Mouse (Mus musculus) telencephalon, adult 2 months (tissue): Measurements from ENCODE around the gene Lama1.
"Not testable (repeated sequence)": the region's sequence is repeated elsewhere in the genome, so short reads cannot be mapped to it uniquely, and the experiment has no call there.

Source experiments
- DNase-seq: peaks from one replicate; pipeline ENCODE4 v3.0.0-alpha.2; 2011; ENCODE audit warnings: low read depth, low spot score

Lama1 gene

DNA sequence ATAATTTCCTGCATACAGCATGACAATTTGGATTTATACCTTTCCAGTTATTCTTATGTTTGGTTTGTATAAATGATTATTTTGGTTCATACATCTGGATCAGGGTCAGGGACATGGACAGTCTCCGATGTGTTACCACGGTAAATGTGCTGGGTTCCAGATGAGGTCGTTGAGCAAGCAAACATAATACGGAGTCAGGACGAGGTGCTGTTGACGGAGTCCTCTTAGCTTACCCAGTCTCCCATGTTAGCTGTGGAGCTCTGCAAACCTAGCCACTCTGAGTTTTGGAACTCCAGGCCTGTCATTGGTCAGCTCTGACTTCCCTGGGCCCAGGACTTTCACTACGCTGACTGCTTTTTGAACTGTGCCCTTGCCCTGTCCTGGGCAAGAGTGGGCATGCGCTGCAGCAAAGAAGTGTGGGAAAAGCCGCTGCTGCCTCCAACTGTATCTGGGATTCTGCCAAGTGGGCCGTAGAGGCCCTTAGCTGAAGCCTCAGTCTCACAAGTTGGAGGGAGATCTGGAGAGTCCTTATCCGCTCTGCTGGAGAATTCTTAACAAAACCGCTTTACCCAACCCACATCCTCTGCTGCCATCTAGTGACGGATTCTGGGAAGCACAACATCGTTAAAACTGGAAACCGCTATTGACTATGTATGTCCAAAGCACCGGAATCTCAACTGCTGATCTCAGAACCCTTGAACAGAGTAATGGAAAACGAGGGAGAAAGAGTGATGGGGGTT lies 140.5 kb downstream of the Lama1 start:
- peak; percentile 32 for DNase-seq

DNA sequence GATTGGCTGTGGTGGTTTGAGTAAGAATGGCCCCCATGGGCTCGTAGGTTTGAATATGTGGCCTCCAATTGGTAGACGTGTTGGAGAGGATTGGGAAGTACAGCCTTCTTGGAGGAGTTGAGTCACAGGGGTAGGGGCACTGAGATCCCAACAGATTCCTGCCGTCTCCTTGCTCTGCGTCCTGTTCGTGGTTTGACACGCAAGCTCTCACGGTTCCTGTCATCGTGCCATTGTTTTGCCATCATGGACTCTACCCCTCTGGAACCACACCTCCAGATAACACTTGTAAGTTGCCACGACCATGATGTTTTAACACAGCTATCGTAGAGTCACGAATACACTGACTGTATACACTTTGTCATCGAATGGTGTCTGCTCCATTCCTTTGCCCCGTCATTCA lies 141.9 kb downstream of the Lama1 start:
- no peak for DNase-seq

DNA sequence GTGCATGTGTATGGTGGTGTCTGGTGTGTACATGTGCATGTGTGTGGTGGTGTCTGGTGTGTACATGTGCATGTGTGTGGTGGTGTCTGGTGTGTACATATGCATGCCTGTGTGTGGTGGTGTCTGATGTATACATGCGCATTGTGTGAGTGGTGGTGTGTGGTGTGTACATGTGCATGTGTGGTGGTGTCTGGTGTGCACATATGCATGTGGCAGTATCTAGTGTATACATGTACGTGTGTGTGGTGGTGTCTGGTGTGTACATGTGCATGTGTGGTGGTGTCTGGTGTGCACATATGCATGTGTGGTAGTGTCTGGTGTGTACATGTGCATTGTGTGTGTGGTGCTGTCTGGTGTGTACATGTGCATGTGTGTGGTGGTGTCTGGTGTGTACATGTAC lies 144.4 kb downstream of the Lama1 start:
- DNase-seq: not testable (repeated sequence)

DNA sequence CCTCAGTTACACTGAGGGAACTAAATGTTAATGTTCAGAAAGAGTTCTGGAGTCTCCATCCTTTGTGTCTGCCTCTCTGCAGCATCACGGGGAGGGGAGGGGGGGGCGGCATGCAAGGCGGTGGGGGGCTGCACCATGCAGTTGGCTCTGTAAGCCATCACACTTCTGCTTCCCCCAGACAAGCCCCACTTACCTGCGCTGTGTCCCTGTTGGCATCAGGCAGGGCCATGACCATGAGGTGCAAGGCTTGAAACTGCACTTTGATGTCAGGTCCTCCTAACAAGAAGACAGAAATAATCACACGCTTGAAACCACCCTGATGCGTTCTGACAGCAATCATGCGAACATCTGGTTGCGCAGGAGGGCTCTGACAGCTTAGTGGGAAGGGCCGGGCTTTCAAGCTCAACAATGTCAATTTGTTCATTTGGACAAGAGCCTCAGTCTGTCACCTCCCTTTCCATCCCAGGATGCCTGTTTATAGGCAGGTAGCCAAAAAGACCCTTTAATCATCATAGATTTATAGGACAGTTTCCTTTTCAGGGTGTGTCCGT lies 164.1 kb downstream of the Lama1 start:
- no peak for DNase-seq

DNA sequence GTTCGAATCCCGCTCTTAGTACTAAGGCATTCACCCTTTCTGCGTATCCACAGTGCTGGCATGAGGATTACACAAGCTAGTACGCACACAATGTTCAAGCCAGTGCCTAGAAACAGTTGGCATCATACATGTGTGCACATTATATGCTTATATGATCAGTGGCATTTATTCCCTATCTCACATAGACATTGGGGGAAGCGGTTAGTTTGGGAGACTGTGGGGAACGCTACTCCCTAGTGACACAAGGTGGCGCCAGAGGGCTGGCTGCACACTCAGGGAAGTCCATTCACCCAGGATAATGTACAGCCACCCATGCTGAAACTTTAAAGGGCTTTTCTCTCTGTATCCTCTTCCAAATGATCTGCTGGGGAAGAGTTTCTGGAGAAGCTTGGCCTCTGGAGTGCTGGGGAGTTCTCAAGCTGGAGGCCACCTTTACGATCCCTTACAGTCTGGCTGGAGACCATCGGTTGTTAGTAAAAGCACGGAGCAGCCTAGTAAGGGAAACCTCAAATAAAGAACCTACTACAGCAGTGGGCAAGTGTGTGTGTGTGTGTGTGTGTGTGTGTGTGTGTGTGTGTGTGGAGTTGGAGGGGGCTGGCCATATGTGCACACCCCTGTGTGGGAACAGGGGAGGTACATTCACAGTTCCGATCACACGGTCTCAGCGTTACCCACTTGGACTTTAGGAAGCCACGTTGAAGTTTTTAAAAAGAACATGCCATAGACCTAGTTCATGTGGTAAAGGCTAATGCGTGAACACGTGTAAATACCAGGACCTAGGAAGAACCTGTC lies 164.9 kb downstream of the Lama1 start:
- DNase-seq: peak; percentile 17

DNA sequence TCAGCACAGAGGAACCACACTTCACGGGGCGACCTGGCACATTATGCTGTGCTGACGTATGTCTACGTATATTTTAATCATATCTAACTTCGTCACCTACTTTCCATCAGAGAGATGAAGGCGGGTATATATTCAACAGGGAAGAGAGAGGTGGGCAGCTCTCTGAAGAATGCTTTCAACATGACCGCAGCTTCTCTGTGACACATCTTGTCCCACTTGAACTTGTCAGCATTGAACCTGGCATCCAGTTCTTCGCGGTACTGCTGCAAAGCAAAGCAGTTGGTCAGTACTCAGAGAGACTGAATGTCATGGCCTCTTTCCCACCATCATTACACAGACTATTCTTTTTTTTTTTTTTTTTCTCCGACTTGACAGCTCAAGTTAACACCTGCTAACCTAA lies 167.3 kb downstream of the Lama1 start:
- DNase-seq: no peak

DNA sequence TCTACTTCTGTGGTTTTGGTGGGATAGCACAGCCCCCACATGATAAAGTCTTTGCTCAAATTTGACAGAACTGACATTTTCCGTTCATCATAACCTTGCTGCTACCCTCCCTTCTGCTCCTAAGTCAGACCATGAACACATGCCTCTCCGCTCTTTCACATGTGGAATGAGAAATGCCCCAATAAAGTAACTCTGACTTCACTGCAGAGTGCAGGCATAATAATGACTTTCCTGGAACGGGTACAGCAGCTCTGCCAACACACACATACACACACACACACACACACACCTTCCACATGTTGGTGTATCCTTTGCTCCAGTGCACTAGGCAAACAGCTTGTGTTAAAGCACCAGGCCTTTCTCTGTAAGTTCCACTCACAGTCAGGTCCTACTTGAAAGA lies 167.9 kb downstream of the Lama1 start:
- no peak for DNase-seq

DNA sequence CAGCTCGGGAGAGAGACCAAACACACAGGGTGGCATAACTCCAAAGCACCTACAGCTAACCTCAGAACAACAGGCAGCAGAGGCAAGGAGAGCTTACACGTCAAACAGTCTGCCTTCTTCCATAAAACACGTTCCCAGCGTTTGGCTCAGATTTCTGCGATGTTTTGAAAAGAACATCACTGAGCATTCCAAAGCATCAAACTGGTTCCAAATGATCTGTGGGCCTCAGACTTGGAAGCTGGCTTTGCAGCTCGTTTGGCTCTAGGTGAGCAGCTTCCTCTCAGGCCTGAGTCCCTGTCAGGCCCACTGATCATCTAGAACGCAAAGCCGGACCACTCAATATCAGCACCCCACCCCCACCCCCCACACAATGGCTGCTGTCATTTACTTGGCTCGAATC lies 169.0 kb downstream of the Lama1 start:
- DNase-seq: no peak

DNA sequence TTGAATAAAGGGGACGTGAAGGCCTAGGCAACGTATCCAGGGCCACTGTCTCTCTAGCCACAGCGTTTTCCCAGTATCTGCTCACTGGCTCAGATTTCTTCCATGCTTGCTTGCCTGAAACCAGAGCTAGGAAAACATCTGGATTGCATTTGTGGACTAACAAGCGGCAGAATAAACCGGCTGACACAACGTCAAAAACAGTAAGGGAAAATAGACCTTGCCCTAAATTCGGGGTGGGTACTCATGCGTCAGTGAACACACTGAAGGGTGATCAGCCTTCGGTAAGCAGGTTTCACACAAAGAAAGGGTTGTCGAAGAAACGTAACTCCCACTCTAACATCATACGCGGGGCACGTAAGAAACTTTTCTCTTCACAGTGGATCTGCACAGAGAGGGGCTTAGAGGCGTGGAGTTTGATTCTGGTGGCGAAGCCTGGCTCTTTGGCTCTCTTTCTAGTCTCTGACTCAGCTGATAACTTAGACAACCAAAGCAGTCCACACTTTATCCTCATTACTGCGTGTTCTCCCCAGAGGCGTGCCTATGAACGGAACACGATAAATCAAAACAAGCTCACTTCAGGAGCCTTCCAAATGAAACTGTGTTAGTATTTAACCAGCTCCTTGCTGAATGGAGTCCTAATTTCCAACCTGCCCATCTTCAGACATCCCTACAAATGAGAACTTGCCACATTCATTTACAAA lies 169.6 kb downstream of the Lama1 start:
- no peak for DNase-seq

DNA sequence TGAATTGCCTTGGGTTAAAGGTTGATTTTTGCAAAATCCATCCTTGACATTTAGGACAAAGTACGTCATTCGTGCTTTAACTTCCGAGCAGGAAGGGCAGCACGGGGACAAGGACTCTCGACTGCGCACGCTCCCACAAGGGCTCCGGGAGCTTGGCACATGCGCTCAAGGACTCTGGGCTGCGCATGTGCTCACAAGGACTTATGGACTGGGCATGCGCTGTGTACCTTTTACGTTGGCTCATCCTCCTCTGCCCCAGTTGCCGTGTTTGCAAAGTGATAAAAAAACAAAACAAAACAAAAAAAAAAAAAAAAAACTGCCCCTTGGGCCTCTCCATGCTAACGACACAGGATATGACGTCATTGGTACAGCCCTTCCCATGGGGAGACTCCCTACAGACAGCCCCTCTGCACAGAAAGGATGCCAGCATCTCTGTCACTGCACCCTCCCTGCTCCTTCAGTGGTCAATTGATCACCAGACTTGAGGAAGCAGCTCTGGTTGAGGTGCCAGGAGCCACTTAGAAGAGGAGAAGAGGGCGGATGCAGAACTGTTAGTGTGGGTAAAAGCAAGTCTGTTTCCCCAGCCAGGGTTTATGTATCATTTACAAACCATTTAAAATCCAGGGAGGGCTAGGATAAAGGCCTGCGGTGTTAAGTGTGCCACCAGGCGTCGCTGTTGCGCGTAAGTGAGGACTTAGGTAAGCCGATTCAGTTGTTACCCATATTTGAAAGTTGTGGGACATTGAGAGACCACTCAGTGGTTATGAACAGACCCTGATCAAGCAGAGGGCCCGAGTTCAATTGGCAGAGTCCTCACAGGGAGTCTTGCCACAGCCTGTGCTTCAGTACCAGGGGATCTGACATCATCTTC lies 172.9 kb downstream of the Lama1 start:
- DNase-seq: peak; percentile 38
